Mouse (Mus musculus) heart, postnatal 36 days (tissue): ENCODE measurements around the gene Adgre4. TPM values are rescaled to one million over a fixed set of nuclear protein-coding genes. Genes with fewer than 3 reads are reported as not detected.

Experiments
- total RNA-seq, 2 experiments: library from RNA; stranded (reverse); gene quantifications; 2 replicates each; pipeline ENCODE4 v1.2.3; 2021

Adgre4 gene
- total RNA-seq, 2 experiments from 2014 or later = 0.47 to 0.76 TPM

Other genes with a start within 250 kb of the Adgre4 start
- not detected for gene Vmn2r118, start 124.8 kb upstream of the Adgre4 start, total RNA-seq
- 1 to 10 TPM; 2.6 to 3.3 TPM for gene Pot1b, start 37.4 kb upstream of the Adgre4 start, total RNA-seq
- gene Zfp119a, start 128.9 kb downstream of the Adgre4 start, total RNA-seq = 1 to 10 TPM; 4.2 to 4.4 TPM
- gene Zfp959, start 142.1 kb downstream of the Adgre4 start, total RNA-seq = 1 to 10 TPM; 4.1 to 5.0 TPM
- gene Zfp119b, start 199.5 kb downstream of the Adgre4 start, total RNA-seq = 1 to 10 TPM; 3.7 to 4.3 TPM
- 1 to 10 TPM in 1 of 2 experiments, under 1 TPM in 1; 0.78 to 1.6 TPM for gene Ebi3, start 202.7 kb downstream of the Adgre4 start, total RNA-seq
- gene Yju2, start 209.1 kb downstream of the Adgre4 start, total RNA-seq = 1 to 10 TPM; 8.8 to 9.5 TPM
- gene Shd, start 220.5 kb downstream of the Adgre4 start, total RNA-seq = under 1 TPM; 0.72 to 0.87 TPM
- not detected for gene Fsd1, start 236.5 kb downstream of the Adgre4 start, total RNA-seq